Mouse (Mus musculus): ENCODE measurements at regions not wholly inside any gene's neighbourhood (a gene's known extent, or its start where the extent isn't known, plus 50 kb on each side); places are given as distances from the start of the nearest gene placed in this dataset.
"Not testable (repeated sequence)": the region's sequence is repeated elsewhere in the genome, so short reads cannot be mapped to it uniquely, and the experiment has no call there.

GRCm38 (mm10) chr10:6262029-6262428 lies 339.8 kb upstream of the Rgs17 start:
- DNase-seq, result no peak

- no peak for DNase-seq
Measured at GRCm38 (mm10) chr10:6265662-6266061, 343.5 kb upstream of the Rgs17 start.

- no peak for DNase-seq
Measured at GRCm38 (mm10) chr10:6291388-6291787, 369.2 kb upstream of the Rgs17 start.

- no peak for DNase-seq
Measured at GRCm38 (mm10) chr10:6296621-6297020, 374.4 kb upstream of the Rgs17 start.

- peak; percentile 4 for DNase-seq
Measured at GRCm38 (mm10) chr10:6297796-6298195, 375.6 kb upstream of the Rgs17 start.

GRCm38 (mm10) chr10:6298682-6299081 lies 376.5 kb upstream of the Rgs17 start:
- DNase-seq, result no peak

GRCm38 (mm10) chr10:6301514-6301913 lies 379.3 kb upstream of the Rgs17 start:
- DNase-seq, result no peak

- DNase-seq, result no peak
Measured at GRCm38 (mm10) chr10:6309351-6309750, 387.2 kb upstream of the Rgs17 start.

GRCm38 (mm10) chr10:6341572-6341971 lies 416.7 kb upstream of the Oprm1 start:
- no peak for DNase-seq

GRCm38 (mm10) chr10:6349216-6349615 lies 409.1 kb upstream of the Oprm1 start:
- DNase-seq, result not testable (repeated sequence)

- no peak for DNase-seq
Measured at GRCm38 (mm10) chr10:6366182-6366581, 392.1 kb upstream of the Oprm1 start.

- DNase-seq, result no peak
Measured at GRCm38 (mm10) chr10:6371666-6372065, 386.6 kb upstream of the Oprm1 start.

- DNase-seq, result not testable (repeated sequence)
Measured at GRCm38 (mm10) chr10:6417336-6418105, 340.8 kb upstream of the Oprm1 start.

- not testable (repeated sequence) for DNase-seq
Measured at GRCm38 (mm10) chr10:6418234-6418633, 340.1 kb upstream of the Oprm1 start.

- peak; percentile 25 for DNase-seq
Measured at GRCm38 (mm10) chr10:6465824-6466223, 292.5 kb upstream of the Oprm1 start.

- no peak for DNase-seq
Measured at GRCm38 (mm10) chr10:6480350-6480749, 278.0 kb upstream of the Oprm1 start.

GRCm38 (mm10) chr10:6488605-6489004 lies 269.7 kb upstream of the Oprm1 start:
- DNase-seq, result no peak

GRCm38 (mm10) chr10:6492694-6493093 lies 265.6 kb upstream of the Oprm1 start:
- no peak for DNase-seq

- DNase-seq, result no peak
Measured at GRCm38 (mm10) chr10:6495081-6495480, 263.2 kb upstream of the Oprm1 start.

GRCm38 (mm10) chr10:6514269-6514668 lies 244.0 kb upstream of the Oprm1 start:
- no peak for DNase-seq

GRCm38 (mm10) chr10:6562516-6562915 lies 195.8 kb upstream of the Oprm1 start:
- no peak for DNase-seq

- no peak for DNase-seq
Measured at GRCm38 (mm10) chr10:6578616-6579015, 179.7 kb upstream of the Oprm1 start.

GRCm38 (mm10) chr10:6585821-6586220 lies 172.5 kb upstream of the Oprm1 start:
- not testable (repeated sequence) for DNase-seq

- DNase-seq, result no peak
Measured at GRCm38 (mm10) chr10:6590211-6590610, 168.1 kb upstream of the Oprm1 start.

GRCm38 (mm10) chr10:6597256-6597655 lies 161.1 kb upstream of the Oprm1 start:
- DNase-seq, result no peak
